Mouse (Mus musculus) brain, embryonic 14.5 days (tissue): ENCODE results near the gene Fam57a.

Source experiments
- CTCF ChIP-seq: fragments of 200-500 bp; IDR thresholded peaks from 2 replicates; pipeline ENCODE4 v1.5.1; 2012; ENCODE audit warnings: inconsistent platforms, mild to moderate bottlenecking, moderate library complexity, borderline replicate concordance; ENCODE audit not compliant: insufficient read depth, insufficient read length; ENCODE audit errors: extremely low read depth
- POLR2A ChIP-seq: fragments of 200-500 bp; IDR thresholded peaks from 2 replicates; pipeline ENCODE4 v1.6.1; 2012; ENCODE audit warnings: mild to moderate bottlenecking, inconsistent platforms, borderline replicate concordance; ENCODE audit not compliant: poor library complexity, insufficient read depth, insufficient read length, severe bottlenecking; ENCODE audit errors: extremely low read depth

- peak; percentile 26; the same call in 1 of the 2 replicates for TF ChIP-seq POLR2A
- no peak for TF ChIP-seq CTCF
Measured at GRCm38 (mm10) chr11:76179495-76180145, at the start of gene Fam57a, which contains the start of gene Vps53.
